9 mouse cellular contexts compared by ENCODE assay signal in the genomic region with DNA sequence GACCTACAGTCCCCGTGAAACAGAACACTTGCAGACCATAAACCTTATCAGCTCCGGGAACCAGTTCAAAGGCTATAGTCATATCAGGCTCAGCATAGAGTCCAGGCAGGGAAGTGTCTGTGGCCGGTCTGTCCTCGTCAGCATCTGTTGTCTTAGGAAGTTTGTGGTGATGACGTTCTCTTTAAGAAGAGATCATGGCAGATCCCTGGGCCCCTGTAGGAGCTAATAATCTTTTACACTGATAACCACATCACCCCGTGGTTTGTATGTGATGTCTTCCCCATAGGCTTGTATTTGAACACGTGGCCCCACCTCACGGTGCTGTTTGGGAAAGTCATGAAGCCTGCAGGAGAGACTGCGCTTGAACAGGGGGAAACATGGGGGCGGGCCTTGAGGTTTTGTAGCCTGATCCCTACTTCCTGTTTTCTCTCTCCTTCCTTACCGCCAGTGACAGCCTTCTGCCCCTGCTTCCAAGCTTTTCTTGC. TPM values are rescaled to one million over a fixed set of nuclear protein-coding genes. Genes with fewer than 3 reads are reported as not detected.
A peak's percentile ranks its signal among the peaks of the same experiment; 100 is the strongest.
DNase-seq lines count a peak whose midpoint lies in the region; ATAC-seq lines count a peak whose summit lies in the region.
"Had no signal": no experiment of that assay in that cellular context is flagged by ENCODE, and none has a peak within 500 bp of the region (broad histone marks: within the 10 kb centered on the region; RNA-seq: fewer than 3 reads in every experiment).

No protein-coding gene starts in this region.

- no peaks in the 10 kb centered on the region for H3K36me3 ChIP-seq in liver, embryonic 15.5 days (replicated peaks)

- no peak overlapping the region for H3K4me3 ChIP-seq in brown adipose tissue, adult 24 weeks (ENCODE audit: insufficient read depth, low read depth, low read length)
- H3K4me3 ChIP-seq in liver, embryonic 15.5 days (replicated peaks) = no peak overlapping the region

- H3K9me3 ChIP-seq in liver, embryonic 15.5 days (replicated peaks) = no peaks in the 10 kb centered on the region

- H3K4me2 ChIP-seq in liver, embryonic 15.5 days = peak overlapping the region; percentile 15

- peak; percentile 20; the same call in 1 of the 2 replicates for ATAC-seq in liver, embryonic 15.5 days (ENCODE audit: insufficient read depth)

- peaks cover 3% of the 10 kb centered on the region; the same call in 1 of the 2 replicates for H3K4me1 ChIP-seq in brown adipose tissue, adult 24 weeks (ENCODE audit: control insufficient read depth, insufficient read depth, insufficient read length, low read length)
- peaks cover 21% of the 10 kb centered on the region for H3K4me1 ChIP-seq in liver, embryonic 15.5 days (replicated peaks)

- H3K27me3 ChIP-seq in liver, embryonic 15.5 days = no peaks in the 10 kb centered on the region

- H3K27ac ChIP-seq in brown adipose tissue, adult 24 weeks (replicated peaks; ENCODE audit: low read depth, low read length) = 0 out of 2 replicates have a peak overlapping the region, but pooled peaks have one; percentile 62
- H3K27ac ChIP-seq in liver, embryonic 15.5 days (replicated peaks) = no peak overlapping the region

- no peak overlapping the region for H3K9ac ChIP-seq in liver, embryonic 15.5 days

- 10% methylated on average over 11 of the region's 11 CpGs for WGBS in liver, embryonic 15.5 days (ENCODE audit: insufficient replicate concordance)

- peak; percentile 18 for DNase-seq in layer of hippocampus, adult 9-11 months
- DNase-seq in layer of hippocampus, adult 8-10 months (ENCODE audit: low spot score in 2 of 2) = no peak
- peak; percentile 39 for DNase-seq in thymus, postnatal 0 days (ENCODE audit: low spot score)
- no peak for DNase-seq in right cerebral cortex, adult 2 months (ENCODE audit: low spot score in 2 of 2)
- DNase-seq in frontal cortex, postnatal 25 days (ENCODE audit: low spot score in 2 of 2) = no peak
- no peak for DNase-seq in embryo, embryonic 9.5 days (ENCODE audit: extremely low spot score)
- DNase-seq: cerebellum, postnatal 25 days had no signal

RNA-seq across cellular contexts. Expression of gene Ccn2, which starts 40.1 kb away (rescaled TPM):
- total RNA-seq in layer of hippocampus, adult 8-10 months (2022) = 10 to 100 TPM in 3 of 4 experiments, 1 to 10 TPM in 1; 9.8 to 18.3 (median 10.7) TPM
- 3.3 and 4.3 TPM in 2 replicates for polyA plus RNA-seq in brown adipose tissue, adult 24 weeks (2012; ENCODE audit: insufficient read depth, insufficient read length, missing spikeins)
- 1.0 and 1.1 TPM in 2 replicates for polyA plus RNA-seq in liver, embryonic 15.5 days (2015; fragmentation: Nextera tagmentation; extraction: Ambion mirVana)
- 0.81 and 0.95 TPM in 2 replicates for polyA plus RNA-seq in thymus, postnatal 0 days (2015; fragmentation: Nextera tagmentation; extraction: Ambion mirVana)

Comparison
In these comparisons a context has a peak if more than half of its experiments do, and no peak if none do; other contexts are left out.
1. DNase-seq: peak in layer of hippocampus, adult 9-11 months (single experiment) and thymus, postnatal 0 days (single experiment); none in layer of hippocampus, adult 8-10 months (0 of 2), right cerebral cortex, adult 2 months (0 of 2), frontal cortex, postnatal 25 days (0 of 2) and embryo, embryonic 9.5 days (single experiment).